Mouse (Mus musculus): ENCODE measurements around the gene Slc22a8.

The Slc22a8 gene

DNA sequence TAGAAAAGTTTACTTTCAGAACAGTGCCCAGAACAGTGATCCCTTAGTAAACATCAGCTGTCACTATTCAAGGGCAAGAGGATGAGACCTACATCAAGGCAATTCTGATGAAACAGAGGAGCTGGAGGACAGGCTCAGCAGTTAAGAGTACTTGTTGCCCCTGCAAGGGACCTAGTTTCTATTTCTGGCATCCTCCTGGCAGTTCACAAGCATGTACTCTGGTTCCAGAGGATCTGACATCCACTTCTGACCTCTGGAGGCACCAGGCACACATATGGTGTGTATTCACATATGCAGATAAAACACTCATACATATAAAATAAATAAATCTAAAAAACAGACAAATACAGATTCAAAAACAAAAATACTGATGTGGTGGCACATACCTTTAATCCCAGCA, 10.9 kb downstream of the Slc22a8 start:
- no peak for DNase-seq

DNA sequence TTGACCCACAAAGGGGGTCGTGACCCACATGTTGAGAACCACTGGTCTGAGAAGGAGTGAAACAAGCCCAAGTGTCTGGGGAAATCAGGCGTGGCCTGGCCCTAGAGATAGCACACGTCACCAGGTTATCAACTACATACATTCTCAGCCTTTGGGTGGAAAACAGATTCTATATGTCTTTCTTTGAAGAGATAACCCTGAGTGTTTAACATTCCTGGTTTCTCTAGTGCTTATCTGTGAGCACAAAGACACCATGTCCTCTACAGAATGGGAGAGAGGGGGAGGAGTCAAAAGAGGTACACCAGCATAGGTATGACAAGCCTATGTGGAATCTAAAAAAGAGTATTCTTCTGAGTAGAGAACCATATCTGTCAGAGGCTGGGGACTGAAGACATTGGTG, 11.9 kb downstream of the Slc22a8 start:
- DNase-seq, result no peak

DNA sequence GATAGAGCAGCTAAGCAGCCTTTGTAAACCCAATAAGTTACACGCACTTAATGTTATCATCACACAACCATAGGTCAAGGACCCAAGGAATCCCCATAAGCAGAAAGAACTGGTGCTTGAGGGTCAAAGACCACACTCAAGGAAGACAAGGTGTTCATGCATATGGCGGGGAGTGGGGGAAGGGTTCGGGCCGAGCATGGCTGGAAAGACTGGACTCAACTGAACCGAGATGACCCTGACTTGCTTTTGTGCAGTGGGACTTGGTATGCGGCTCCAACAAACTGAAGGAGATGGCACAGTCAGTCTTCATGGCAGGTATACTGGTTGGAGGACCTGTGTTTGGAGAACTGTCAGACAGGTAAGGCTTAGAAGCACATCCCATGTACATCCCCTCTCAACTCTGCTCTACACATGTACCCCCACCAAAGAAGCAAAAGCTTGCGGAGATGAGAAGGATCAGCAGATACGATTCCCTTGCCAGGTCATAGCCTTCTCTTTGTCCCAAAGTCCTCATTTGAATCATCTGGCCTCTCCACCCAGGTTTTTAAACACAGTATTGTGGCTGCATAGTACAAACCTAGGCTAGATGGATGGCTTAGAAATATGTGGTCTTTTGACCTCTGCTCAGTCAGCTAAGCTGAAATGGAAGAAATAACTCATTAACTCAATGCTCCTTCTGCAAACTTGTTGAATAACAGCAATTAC, 13.6 kb downstream of the Slc22a8 start:
- DNase-seq, result no peak

DNA sequence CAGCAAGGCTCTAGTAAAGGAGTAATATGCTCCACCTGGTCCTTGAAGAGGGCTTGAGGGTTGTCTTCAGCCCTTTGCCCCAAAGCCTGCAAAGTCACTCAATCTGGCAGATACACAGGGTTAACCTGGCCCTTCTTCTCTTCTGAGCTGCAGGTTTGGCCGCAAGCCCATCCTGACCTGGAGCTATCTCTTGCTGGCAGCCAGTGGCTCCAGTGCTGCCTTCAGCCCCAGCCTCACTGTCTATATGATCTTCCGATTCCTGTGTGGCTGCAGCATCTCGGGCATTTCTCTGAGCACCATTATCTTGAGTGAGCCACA, 14.1 kb downstream of the Slc22a8 start:
- DNase-seq, result no peak

DNA sequence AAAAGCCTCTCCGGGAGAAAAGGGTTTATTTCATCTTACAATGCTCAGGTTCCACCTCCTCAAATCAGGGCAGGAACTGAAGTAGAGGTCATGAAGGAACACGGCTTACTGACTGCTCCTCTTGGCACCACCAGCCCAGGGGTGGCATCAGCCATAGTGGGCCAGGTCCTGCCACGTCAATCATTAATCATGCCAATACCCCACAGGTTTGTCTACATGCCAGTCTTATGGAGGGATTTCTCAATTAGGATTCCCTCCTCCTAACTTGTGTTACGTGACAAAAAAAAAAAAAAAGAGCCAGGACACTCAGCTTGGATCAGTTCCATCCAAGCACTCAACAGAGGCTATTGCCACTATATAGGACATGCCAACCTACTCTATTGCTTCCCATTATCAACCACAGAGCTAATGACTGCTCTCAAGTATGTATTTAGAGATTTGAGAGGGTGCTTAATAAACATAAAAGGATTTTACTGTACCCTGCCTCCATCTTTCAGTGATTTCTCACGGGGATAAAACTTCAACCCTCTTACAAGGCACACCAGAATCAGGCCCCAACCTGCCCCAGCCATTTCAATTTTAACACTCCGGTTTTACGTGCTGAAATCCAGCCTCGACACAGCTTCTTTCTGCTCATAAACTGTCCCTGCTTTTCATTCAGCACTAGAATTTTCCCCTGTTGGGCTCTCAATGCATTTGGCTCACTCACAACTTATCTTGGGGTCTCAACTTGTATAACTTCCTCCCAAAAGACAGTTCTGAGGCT, 20.5 kb downstream of the Slc22a8 start:
- no peak for DNase-seq

DNA sequence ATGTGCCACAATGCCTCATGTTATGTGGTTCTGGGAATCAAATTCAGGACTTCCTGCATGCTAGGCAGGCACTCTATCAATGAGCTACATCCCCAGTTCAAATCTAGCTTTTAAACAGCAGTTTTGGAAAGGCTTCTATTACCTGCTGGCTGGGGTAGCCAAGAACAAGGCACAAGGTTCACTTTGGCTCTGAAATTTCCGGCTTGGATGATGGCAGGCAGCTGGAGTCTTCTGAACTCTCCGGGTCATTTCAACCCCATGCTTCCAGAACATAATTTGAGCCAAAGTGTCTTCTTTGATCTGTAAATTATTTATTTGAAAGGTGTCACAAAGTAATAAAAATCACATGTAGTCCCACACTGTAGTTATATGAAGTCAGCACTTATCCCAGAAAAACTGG, 22.1 kb downstream of the Slc22a8 start:
- DNase-seq, result no peak

DNA sequence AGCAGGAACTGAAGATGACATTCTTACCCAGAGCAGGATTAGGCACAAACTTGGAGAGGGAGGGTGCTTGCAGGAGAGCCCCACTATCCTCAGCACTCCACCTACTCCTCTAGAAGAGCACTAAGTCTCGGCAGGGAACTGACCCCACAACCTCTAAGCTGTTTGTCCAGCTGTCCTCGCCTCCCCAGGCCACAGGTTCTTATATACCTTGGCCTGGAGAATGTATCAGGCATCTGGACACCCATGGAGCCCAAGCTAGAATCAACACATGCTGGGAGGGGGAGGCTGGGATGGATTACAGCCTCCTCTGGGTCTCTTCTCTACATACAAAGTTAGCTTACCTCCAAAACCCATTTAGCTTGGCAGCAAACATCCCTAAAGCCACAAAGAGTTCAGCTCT, 23.3 kb downstream of the Slc22a8 start:
- DNase-seq, result no peak

DNA sequence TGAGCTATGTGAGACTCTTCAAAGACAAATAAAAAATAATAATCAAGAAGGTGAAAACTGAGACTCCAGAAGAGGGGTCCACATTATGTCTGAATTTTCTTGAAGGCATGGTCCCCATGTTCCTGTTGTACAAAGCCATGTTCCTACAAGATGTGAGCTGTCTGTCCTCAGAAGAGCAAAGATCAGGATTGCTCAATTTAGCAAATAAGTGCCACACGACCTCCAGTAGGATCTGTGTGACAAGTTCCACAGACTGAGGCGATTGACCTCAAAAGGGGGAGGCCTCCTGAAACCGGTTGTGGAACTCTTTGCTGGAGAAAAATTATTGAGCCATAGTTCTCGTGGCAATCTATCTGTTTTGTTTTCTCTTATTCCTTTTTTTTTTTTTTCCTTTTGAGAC, 25.3 kb downstream of the Slc22a8 start:
- DNase-seq, result no peak

DNA sequence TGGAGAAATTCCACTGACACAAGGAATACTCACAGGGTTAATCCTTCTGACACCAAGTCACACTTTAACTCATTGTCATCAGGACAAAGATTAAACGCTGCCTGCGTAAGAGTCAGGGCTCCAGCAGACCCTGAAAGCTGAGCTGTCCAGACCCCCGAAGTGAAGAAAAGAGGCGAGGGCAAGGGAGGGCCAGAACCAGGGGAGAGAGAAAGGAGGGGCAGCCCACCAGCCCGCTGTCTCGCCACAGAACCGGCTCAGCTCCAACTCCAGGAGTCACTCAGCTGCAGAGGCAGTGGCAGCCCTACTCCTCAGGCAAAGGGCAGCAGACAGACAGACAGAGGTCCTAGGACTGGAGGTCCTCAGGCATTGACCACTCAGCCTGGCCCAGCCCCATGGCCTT, 26.9 kb downstream of the Slc22a8 start, which contains the start of gene Slc22a6:
Gene Slc22a6 (plus strand): TSS at position 136 of the 400 bp plus-strand sequence.
- DNase-seq, result no peak

DNA sequence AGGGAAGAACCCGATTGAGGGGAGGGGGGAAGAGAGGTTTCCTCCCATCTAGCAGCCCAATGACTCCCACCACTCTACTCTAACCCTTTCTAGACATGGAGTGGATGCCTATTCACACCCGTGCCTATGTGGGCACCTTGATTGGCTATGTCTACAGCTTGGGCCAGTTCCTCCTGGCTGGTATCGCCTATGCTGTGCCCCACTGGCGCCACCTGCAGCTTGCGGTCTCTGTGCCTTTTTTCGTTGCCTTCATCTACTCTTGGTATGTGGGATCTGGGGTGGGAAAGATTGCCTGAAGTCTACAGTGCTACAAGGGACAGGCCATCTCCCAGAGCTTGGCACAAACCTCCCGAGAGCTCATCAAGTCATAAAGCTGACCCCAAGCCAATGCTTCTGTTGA, 30.0 kb downstream of the Slc22a8 start:
- no peak for DNase-seq

DNA sequence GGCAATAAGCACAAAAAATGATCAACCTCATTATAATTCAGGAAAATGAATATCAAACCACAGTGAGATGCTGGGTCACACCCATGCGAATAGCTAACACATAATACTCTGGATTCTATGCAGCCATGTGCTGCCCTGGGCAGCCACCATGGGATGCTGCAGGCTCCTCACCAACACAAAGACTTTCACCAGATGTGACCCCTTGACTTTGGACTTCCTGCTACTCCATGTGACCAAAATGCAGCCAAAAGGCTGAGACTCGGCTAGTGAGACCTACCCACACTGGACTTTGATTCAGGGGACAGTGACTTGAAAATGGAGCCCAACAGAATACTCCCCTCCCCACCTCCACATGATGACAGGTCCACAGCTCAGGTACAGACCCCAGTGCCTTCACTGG, 39.2 kb downstream of the Slc22a8 start:
- DNase-seq, result no peak

DNA sequence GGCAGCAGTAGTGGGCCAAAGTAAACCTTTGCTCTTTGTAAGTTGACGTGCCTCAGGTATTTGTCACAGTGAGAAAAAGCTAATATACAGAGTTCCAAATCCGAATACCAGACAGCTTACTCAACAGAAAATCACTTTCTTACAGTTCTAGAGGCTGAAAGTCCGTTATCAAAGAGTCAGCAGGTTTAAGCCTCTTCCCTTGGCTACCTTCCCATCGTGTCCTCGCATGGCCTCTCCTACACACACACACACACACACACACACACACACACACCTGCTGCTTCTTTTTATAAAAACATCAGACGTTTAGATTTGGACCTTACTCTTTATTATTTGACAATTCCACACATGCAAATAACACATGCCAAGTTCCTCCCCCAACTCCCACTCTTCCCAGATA, 39.8 kb downstream of the Slc22a8 start:
- no peak for DNase-seq

DNA sequence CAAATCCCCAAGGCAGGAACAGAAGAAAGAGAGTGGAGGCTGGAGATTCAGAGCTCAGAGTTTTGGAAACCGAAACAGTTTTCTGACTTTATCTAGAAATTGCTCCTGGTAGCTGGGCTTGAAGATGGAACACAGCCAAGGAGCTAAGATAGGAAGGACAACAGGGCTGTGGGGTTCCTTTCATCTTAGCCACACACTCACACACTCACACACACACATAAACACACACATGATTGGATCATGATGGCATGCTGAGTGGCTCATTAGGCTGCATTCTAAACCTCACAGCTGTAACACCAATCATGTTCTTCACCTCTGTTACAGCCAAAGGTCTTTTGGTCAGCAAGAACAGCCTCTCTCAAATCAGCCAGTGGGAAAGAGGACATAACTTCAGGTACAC, 41.0 kb downstream of the Slc22a8 start:
- no peak for DNase-seq

DNA sequence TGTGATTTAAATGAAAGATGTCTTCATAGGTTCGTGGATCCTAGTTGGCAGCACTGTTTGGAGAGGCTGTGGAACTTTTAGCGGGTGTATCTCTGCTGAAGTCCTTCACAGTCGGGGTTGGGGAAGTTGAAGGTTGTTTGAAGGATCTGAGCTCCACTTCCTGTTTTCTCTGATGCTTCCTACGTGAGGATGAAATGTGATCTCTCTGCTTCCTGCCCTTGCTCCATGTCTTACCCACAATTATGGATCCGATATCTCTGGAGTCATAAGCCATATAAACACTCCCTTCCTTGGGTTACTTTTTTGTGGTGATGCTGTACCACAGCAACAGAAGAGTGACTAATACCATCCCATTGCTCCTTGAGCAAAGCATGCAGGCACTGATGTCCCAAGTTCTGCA, 51.0 kb downstream of the Slc22a8 start:
- DNase-seq, result no peak

DNA sequence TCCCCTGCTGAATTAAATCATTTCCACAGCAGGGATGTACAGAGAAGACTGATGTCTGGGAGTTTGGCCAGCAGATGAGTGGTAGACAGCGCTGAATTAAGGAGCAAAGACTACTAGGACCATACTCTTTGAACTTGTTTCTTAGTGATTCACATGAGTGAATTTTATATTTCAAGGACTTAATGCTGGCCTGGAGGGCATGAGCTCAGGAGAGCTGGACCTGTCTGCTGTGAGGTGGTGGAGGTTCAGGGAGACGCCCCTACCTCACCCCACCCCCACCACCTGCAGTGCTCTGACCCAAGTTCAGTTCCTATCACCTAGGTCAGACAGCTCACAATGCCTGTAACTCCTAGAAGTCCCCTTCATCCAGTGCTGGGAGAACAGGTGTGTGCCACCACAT, 55.3 kb downstream of the Slc22a8 start:
- no peak for DNase-seq

DNA sequence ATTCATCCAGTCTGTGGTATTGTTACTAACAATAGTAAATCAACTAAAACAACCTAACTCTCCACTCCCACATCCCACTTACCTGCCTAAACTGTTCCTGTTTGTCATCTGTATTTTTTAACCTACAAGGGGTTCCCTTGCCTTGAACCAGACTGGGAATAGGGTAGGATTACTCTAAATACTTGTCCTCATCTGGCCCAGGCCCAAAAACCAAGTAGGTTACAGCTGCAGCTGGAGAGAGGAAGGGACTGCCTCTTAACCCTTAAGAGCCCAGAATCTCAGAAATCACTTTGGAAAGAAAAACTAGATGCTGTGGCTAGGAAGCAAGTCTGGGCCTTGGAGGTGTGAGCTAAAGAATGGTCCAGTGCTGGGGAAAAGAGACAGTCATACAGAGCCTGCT, 64.8 kb downstream of the Slc22a8 start:
- no peak for DNase-seq

DNA sequence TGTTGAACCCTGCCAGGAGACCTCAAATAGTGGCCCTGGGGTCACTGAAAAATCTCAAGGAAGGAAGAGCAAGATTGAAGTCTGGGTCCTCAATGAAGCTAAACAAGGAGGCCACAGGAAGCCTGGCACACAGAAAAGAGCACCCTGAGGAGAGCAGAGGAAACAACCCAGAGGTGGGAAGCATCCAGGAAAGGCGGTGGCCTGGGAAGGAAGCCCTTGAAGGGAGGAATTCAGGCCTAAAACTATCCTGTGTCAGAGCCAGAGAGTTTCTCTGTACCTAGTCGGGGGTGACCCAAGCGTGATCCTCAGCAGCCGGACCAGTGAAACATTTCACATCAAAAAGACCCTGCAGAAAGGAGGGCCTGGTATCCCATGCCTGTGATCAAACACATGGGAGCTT, 65.3 kb downstream of the Slc22a8 start:
- no peak for DNase-seq
